Mouse (Mus musculus) liver, embryonic 13.5 days (tissue): ENCODE data around the gene Shld2. TPM values are rescaled to one million over a fixed set of nuclear protein-coding genes. Genes with fewer than 3 reads are reported as not detected.
"Not testable (repeated sequence)": the region's sequence is repeated elsewhere in the genome, so short reads cannot be mapped to it uniquely, and the experiment has no call there.

ENCODE experiments used
- ATAC-seq: fragments of 200-750 bp; cut with Nextera tagmentation; 2 replicates; pipeline ENCODE4 v1.8.0; 2017; ENCODE audit warnings: low read depth, mild to moderate bottlenecking, moderate number of reproducible peaks, moderate library complexity
- DNase-seq: peaks from one replicate; pipeline ENCODE4 v3.0.0; 2022
- H3K27ac ChIP-seq: fragments of 300-500 bp; sonication (generic); 2 replicates; pipeline ENCODE4 v1.5.1; 2015; ENCODE audit warnings: moderate library complexity, mild to moderate bottlenecking, inconsistent platforms
- H3K27me3 ChIP-seq: fragments of 300-500 bp; sonication (generic); 2 replicates; pipeline ENCODE4 v1.6.1; 2015; ENCODE audit warnings: mild to moderate bottlenecking, inconsistent platforms
- H3K36me3 ChIP-seq: fragments of 300-500 bp; sonication (generic); 2 replicates; pipeline ENCODE4 v1.6.1; 2015; ENCODE audit warnings: mild to moderate bottlenecking, inconsistent platforms
- H3K4me1 ChIP-seq: fragments of 300-500 bp; sonication (generic); replicated peaks from 2 replicates; pipeline ENCODE4 v1.6.1; 2015; ENCODE audit warnings: inconsistent platforms
- H3K4me2 ChIP-seq: fragments of 300-500 bp; sonication (generic); 2 replicates; pipeline ENCODE4 v1.6.1; 2015; ENCODE audit warnings: inconsistent platforms, mild to moderate bottlenecking, moderate library complexity
- H3K4me3 ChIP-seq: fragments of 300-500 bp; sonication (generic); replicated peaks from 2 replicates; pipeline ENCODE4 v1.5.1; 2015; ENCODE audit warnings: mild to moderate bottlenecking, inconsistent platforms
- H3K9ac ChIP-seq: fragments of 300-500 bp; sonication (generic); 2 replicates; pipeline ENCODE4 v1.6.1; 2015; ENCODE audit warnings: mild to moderate bottlenecking, inconsistent platforms
- H3K9me3 ChIP-seq: fragments of 300-500 bp; sonication (generic); replicated peaks from 2 replicates; pipeline ENCODE4 v1.6.1; 2016; ENCODE audit warnings: inconsistent platforms
- WGBS: fragments of 180-500 bp; shearing (Covaris S2); methylation state at CpG from one replicate; pipeline ENCODE4 v1.1.7; 2015; ENCODE audit not compliant: insufficient replicate concordance; 5-methylcytosine and 5-hydroxymethylcytosine counted together
- polyA plus RNA-seq: library from polyadenylated mRNA; unstranded; fragments of >200 nt; fragmentation: Nextera tagmentation; extraction: Ambion mirVana; gene quantifications from 2 replicates; pipeline ENCODE4 v1.2.1, GENCODE M21; 2015

Shld2 gene
- polyA plus RNA-seq, 1 experiment from 2014 or later, result 7.2 TPM

DNA sequence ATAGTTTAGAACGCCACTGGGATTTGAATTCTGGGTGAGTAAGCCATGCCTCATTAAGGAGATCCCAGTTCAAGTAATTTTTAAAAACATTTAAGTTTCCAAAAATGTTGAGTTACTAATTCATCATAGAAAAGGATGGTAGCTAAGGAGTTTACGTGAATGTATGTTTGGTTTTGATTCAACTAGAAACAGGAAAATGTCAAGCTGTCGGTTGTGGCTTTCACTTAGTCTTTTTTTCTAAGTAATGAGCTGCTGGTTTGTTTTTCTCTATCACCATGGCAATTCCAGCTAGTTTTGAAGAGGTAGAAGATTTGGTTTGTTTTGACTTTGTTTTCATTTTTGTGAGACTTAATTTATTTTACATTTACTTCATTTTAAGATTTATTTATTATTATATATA lies 7.1 kb upstream of the Shld2 start:
- no peak for ATAC-seq
- Histone ChIP-seq H3K4me2 (no peak overlapping the region), H3K9ac (no peak overlapping the region), H3K27me3 (no peaks in the 10 kb centered on the region), H3K4me3 (no peak overlapping the region), H3K9me3 (no peaks in the 10 kb centered on the region), H3K27ac (no peak overlapping the region), H3K4me1 (peaks cover 9% of the 10 kb centered on the region; the same call in 1 of the 2 replicates), H3K36me3 (peaks cover 22% of the 10 kb centered on the region)
- DNase-seq, result no peak
- 78% methylated on average over 3 of the region's 3 CpGs for WGBS

DNA sequence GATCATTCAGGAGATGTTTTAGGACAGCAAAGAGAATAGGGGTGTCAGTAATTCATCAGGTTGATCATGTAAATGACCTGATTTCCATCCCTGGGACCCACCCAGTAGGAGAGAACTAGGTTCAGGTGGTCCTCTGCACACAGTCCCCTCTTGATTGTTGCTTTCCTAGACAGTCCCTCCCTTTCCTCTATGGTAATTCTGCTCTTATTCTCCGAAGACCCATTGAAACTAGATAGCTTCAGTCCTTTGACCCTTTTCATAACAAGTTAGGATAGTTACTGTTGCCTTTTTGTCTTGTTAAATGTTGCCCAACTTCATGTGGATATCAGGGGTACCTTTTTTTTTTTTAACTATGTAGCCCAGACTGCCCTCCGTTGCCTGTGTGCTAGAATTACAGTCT lies 6.1 kb upstream of the Shld2 start:
- Histone ChIP-seq H3K36me3 (peaks cover 19% of the 10 kb centered on the region), H3K9me3 (no peaks in the 10 kb centered on the region), H3K27me3 (no peaks in the 10 kb centered on the region), H3K4me1 (peaks cover 19% of the 10 kb centered on the region), H3K9ac (no peak overlapping the region), H3K27ac (no peak overlapping the region), H3K4me3 (no peak overlapping the region), H3K4me2 (peak overlapping the region; percentile 24)
- DNase-seq (no peak), ATAC-seq (no peak)
- 69% methylated on average over 2 of the region's 2 CpGs for WGBS

DNA sequence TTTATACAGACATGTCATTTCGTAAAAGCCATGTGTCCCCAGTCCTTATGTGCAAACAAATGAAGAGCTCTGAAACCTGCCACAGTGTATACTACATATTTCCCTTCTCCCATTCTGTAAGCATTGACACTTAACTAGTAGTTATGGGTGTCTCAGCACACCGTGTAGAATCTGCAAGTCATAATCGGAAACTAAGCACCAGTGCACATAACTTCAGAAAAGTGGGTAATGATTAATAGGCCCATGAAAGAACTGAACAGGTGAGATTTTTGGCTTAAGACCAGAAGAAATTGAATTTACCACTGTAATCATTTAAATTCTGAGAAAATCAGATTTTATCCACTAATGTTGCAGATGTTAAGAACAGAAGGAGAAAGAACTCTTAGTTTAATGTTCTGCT lies 4.5 kb upstream of the Shld2 start:
- Histone ChIP-seq H3K27me3 (no peaks in the 10 kb centered on the region), H3K4me3 (peak overlapping the region; percentile 81), H3K4me1 (peaks cover 28% of the 10 kb centered on the region), H3K9ac (no peak overlapping the region), H3K27ac (no peak overlapping the region), H3K4me2 (peak overlapping the region; percentile 44), H3K9me3 (no peaks in the 10 kb centered on the region), H3K36me3 (peaks cover 7% of the 10 kb centered on the region; the same call in 1 of the 2 replicates)
- ATAC-seq (no peak), DNase-seq (no peak)
- WGBS, result 53% methylated on average over 3 of the region's 3 CpGs

DNA sequence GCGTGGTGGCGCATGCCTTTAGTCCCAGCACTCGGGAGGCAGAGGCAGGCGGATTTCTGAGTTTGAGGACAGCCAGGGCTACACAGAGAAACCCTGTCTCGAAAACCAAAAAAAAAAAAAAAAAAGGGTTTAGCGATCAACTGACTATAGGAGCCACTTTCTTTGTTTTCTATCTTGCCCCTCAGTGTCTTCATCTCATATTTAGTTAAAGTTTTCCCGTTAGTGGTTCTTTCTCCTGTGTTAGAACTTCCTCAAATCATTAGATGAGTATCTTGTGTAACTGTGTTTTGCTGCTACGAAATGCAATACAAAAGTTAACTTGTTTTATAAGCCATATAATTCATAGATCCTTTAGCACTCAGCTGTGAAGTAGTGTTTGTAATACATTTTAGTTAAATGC lies 4.1 kb upstream of the Shld2 start:
- H3K9me3 ChIP-seq, H3K27ac ChIP-seq, H3K27me3 ChIP-seq, H3K36me3 ChIP-seq, ATAC-seq, DNase-seq: not testable (repeated sequence)
- 50% methylated on average over 8 of the region's 8 CpGs for WGBS
- peak overlapping the region; percentile 47; the same call in 1 of the 2 replicates for H3K9ac ChIP-seq
- peak overlapping the region; percentile 81 for H3K4me3 ChIP-seq
- peaks cover 33% of the 10 kb centered on the region for H3K4me1 ChIP-seq
- H3K4me2 ChIP-seq, result peak overlapping the region; percentile 44

DNA sequence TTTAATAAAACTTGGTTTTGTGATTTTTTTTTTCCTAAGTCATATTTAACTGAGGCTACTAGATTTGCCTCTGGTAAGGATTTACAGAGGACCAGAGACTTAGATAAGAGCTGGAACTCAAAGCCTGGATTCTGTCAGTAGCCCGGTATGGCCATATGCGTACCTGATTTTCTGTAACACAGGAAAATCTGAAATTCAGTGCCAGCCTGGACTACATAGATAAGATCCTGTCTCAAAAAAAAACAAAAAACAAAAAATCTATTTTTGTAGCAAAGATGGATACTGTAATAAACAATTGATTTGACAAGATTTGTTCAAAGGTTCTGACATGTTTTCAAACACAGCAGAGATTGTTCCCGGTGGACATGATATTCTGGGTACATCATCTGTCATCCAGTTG lies 3.3 kb upstream of the Shld2 start:
- Histone ChIP-seq H3K27me3 (no peaks in the 10 kb centered on the region), H3K36me3 (0 out of 2 replicates have a peak, but pooled peaks cover 6% of the 10 kb centered on the region), H3K27ac (no peak overlapping the region), H3K4me1 (peaks cover 35% of the 10 kb centered on the region), H3K4me2 (peak overlapping the region; percentile 39), H3K9ac (peak overlapping the region; percentile 52; the same call in 1 of the 2 replicates), H3K9me3 (no peaks in the 10 kb centered on the region), H3K4me3 (peak overlapping the region; percentile 81)
- ATAC-seq (no peak), DNase-seq (no peak)
- 55% methylated on average over 3 of the region's 3 CpGs for WGBS

DNA sequence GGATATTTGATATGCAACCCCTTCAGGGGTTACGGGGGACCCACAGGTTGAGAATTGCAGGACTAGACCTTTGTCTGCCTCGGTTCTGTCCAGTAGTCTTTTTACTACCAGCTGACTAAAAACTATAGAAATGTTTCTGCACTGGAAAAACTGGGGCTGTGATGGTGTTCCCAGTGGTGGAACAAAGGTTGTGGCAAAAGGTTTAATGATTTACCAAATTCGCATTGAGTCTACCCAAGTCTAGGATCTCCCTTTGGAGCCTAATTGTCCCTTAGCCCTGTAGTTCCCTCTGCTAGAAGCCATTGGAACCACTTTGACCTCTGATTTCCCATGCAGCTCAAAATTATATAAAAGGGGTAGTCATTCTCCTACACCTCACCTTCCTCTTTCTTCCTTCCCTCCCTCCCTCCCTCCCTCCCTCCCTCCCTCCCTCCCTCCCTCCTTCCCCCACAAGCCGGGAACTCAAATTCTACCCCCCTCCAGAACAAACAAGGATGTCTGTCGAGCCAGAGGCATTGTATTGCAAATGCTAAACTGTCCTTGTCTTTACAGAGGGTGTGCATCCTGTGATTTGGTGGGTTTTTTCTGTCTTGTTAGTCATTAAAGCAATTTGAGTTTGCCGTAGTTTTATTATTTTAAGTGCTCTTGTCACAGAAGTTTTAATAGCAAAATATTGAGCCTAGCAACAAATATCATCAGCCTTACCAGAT lies 2.2 kb upstream of the Shld2 start:
- Histone ChIP-seq H3K9ac (peak overlapping the region; percentile 89), H3K4me1 (peaks cover 38% of the 10 kb centered on the region), H3K4me3 (peak overlapping the region; percentile 81), H3K27ac (peak overlapping the region; percentile 90), H3K9me3 (no peaks in the 10 kb centered on the region), H3K36me3 (no peaks in the 10 kb centered on the region), H3K4me2 (peak overlapping the region; percentile 99), H3K27me3 (no peaks in the 10 kb centered on the region)
- DNase-seq, result no peak
- ATAC-seq, result no peak
- WGBS, result 30% methylated on average over 6 of the region's 6 CpGs

DNA sequence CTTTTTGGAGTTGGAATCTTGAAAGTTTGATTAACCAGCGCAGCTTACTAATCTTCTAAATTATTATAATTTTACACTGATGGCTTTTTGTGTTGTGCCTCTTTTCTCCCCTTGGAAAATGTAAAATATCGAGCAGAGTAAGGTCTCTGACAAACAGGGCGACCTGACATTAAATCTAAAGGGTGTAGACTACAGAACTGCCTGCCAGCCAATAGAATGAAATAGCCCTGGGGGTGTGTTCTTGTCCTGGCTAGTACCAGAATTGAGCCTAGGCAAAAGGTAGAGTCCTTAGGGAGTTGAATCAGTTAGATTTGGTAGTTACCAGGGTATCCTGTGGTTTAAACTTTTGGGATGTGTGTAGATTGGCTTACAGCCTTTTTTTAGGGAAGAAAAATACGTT lies 1.4 kb upstream of the Shld2 start:
- 5% methylated on average over 4 of the region's 4 CpGs for WGBS
- ATAC-seq (no peak), DNase-seq (no peak)
- no peaks in the 10 kb centered on the region for H3K9me3 ChIP-seq
- peak overlapping the region; percentile 81 for H3K4me3 ChIP-seq
- no peaks in the 10 kb centered on the region for H3K36me3 ChIP-seq
- H3K27me3 ChIP-seq, result no peaks in the 10 kb centered on the region
- H3K9ac ChIP-seq, result peak overlapping the region; percentile 89
- H3K27ac ChIP-seq, result peak overlapping the region; percentile 90
- peak overlapping the region; percentile 99 for H3K4me2 ChIP-seq
- peaks cover 38% of the 10 kb centered on the region for H3K4me1 ChIP-seq

DNA sequence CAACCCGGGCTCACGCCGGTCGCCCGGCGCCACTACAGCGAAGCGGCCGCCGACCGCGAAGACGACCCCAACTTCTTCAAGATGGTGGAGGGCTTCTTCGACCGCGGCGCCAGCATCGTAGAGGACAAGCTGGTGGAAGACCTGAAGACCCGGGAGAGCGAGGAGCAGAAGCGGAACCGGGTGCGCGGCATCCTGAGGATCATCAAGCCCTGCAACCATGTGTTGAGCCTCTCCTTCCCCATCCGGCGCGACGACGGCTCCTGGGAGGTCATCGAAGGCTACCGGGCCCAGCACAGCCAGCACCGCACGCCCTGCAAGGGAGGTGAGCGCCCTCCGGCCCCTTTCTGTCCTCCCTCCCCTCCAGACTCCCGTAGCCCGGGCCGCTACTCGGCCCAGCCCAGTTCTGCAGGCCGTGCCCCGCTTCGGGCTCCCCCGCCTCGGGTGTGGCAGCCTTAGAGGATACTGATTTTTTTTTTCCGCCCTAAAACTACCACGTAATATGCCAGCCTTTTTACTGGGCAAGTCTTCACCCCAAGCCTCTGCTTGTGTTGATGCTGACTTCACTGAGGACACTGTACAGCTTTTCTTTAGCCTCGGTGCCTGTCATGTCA lies 833 bp upstream of the Shld2 start:
- H3K27me3 ChIP-seq, result no peaks in the 10 kb centered on the region
- no peaks in the 10 kb centered on the region for H3K9me3 ChIP-seq
- peak overlapping the region; percentile 81 for H3K4me3 ChIP-seq
- DNase-seq (peak; percentile 50), ATAC-seq (0 out of 2 replicates have a peak, but pooled peaks have one; percentile 2)
- H3K4me2 ChIP-seq, result peak overlapping the region; percentile 99
- H3K9ac ChIP-seq, result peak overlapping the region; percentile 89
- H3K27ac ChIP-seq, result peak overlapping the region; percentile 90
- no peaks in the 10 kb centered on the region for H3K36me3 ChIP-seq
- under 1% methylated on average over 47 of the region's 47 CpGs for WGBS
- H3K4me1 ChIP-seq, result peaks cover 38% of the 10 kb centered on the region

DNA sequence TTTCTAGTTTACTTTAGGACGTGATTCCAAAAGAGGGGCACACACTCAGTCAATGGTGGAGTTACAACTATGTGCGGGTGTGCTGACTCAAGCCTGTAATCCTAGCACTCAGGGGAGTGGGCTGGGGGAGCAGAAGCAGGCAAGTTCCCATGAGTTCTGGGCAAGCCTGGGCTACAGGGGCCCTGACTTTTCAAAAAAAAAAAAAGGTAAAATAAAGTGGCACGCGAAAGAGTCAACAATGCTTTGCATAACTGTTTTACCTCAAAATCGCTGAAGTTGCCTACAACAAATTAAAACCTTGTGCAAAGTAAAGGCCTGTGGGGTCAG lies 423 bp downstream of the Shld2 start:
- Histone ChIP-seq H3K9me3 (no peaks in the 10 kb centered on the region), H3K4me3 (peak overlapping the region; percentile 81), H3K4me2 (peak overlapping the region; percentile 99), H3K27ac (peak overlapping the region; percentile 87), H3K4me1 (peaks cover 38% of the 10 kb centered on the region), H3K36me3 (no peaks in the 10 kb centered on the region), H3K9ac (peak overlapping the region; percentile 89), H3K27me3 (no peaks in the 10 kb centered on the region)
- DNase-seq, result no peak
- no peak for ATAC-seq
- WGBS, result 5% methylated on average over 5 of the region's 5 CpGs

DNA sequence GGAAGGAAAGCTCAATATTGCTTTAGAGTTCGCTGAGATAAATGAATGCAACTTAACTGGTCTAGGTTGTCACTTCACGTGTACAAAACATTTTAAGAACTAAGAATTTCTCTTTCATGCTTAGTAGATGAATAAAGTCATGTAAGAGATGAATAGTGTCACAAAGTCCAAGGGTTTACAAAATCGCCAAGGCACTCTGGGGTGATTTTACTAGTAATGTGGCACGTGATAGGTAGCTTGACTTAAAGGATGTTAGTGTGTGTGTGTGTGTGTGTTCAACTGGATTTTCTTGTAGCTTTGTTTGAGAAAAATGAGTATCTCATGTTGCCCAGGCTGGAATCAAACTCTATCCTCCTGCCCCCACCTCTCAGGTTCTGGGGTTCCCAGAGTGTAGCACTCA lies 1.0 kb downstream of the Shld2 start:
- peak overlapping the region; percentile 81; the same call in 1 of the 2 replicates for H3K4me3 ChIP-seq
- no peaks in the 10 kb centered on the region for H3K27me3 ChIP-seq
- WGBS, result 75% methylated on average over 4 of the region's 4 CpGs
- DNase-seq (no peak), ATAC-seq (no peak)
- H3K9ac ChIP-seq, result peak overlapping the region; percentile 89; the same call in 1 of the 2 replicates
- peak overlapping the region; percentile 99 for H3K4me2 ChIP-seq
- H3K4me1 ChIP-seq, result peaks cover 38% of the 10 kb centered on the region
- no peaks in the 10 kb centered on the region for H3K9me3 ChIP-seq
- peak overlapping the region; percentile 87; the same call in 1 of the 2 replicates for H3K27ac ChIP-seq
- no peaks in the 10 kb centered on the region for H3K36me3 ChIP-seq

DNA sequence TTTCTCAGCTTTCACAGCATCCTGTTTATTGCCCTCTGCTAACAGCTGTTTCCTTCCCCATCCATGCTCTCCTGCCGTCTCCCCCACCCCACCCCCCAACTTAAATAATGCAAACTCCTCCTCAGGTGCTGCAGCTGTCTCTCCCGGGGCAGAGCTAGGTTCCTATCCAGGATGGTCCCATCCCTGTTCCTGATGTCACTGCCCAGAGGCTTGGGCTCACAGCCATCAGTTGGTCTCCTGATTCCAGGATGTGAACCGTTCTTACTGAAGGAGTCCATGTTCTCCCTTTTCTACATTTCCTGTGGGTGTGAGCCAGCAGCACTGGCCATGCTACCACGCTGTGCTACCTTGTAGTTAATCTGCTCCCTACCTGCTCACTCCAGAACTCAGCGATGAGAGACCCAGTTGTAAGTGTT lies 7.0 kb downstream of the Shld2 start:
- H3K27ac ChIP-seq, result no peak overlapping the region; the same call in 1 of the 2 replicates
- WGBS, result 33% methylated on average over 5 of the region's 5 CpGs
- H3K4me2 ChIP-seq, result no peak overlapping the region
- H3K9me3 ChIP-seq, result no peaks in the 10 kb centered on the region
- no peak overlapping the region for H3K4me3 ChIP-seq
- H3K36me3 ChIP-seq, result no peaks in the 10 kb centered on the region
- no peak overlapping the region for H3K9ac ChIP-seq
- ATAC-seq (no peak), DNase-seq (no peak)
- no peaks in the 10 kb centered on the region for H3K27me3 ChIP-seq
- H3K4me1 ChIP-seq, result peaks cover 17% of the 10 kb centered on the region; the same call in 1 of the 2 replicates
